Mouse (Mus musculus) kidney, postnatal 25 days (tissue): ENCODE results near the gene Tex47.

Source experiments
- DNase-seq, 2 experiments: peaks; one replicate each; pipeline ENCODE4 v3.0.0; 2021; ENCODE audit warnings: mixed read lengths in 2 of 2

The Tex47 gene

GRCm38 (mm10) chr5:7303819-7304218 is at the start of gene Tex47:
Gene Tex47 (plus strand): TSS chr5:7304119.
- no peak for DNase-seq

GRCm38 (mm10) chr5:7276659-7277455 is 27.1 kb upstream of the Tex47 start:
- DNase-seq: peak in 1 of 2 experiments; percentile 28

- DNase-seq: no peak
Observed at GRCm38 (mm10) chr5:7284336-7284735, 19.6 kb upstream of the Tex47 start.

DNA sequence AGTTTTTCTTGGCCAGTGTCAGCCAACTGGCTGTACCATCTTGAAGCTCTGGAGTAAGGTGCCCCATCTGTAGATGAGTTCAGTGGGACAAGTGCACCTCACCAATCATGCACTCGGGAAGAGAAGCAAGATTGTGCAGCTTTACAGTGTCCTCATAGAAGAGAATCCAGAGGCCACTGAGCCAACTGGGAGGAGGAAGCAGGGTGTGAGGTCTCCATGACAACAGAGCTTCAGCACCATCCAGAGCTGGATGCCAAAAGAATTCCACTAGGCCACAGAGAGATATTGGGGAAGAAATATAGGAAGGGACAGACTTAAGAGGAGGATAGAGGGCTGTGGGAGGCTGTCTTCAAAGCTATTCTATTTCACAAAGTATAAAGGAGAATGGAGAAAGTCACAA is 950 bp upstream of the Tex47 start:
- no peak for DNase-seq

DNA sequence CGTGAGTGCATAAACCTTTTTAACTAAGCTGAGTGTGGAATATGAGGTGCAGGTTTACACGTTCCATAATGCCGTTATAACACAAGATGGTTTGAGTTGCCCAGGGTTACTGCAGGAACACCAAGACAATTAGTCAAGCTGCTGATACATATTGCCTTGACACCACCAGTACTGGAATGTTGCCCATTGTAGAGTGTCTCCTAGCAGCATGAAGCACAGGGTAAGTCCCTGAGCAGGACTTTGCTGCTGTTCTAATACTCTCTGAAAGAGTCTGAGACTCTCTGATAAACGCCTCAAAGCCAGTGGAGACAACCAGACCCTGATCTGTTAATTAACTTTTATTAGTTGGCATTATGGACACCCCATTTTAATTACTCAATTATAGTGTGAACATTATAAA is 21.7 kb downstream of the Tex47 start:
- DNase-seq: no peak

DNA sequence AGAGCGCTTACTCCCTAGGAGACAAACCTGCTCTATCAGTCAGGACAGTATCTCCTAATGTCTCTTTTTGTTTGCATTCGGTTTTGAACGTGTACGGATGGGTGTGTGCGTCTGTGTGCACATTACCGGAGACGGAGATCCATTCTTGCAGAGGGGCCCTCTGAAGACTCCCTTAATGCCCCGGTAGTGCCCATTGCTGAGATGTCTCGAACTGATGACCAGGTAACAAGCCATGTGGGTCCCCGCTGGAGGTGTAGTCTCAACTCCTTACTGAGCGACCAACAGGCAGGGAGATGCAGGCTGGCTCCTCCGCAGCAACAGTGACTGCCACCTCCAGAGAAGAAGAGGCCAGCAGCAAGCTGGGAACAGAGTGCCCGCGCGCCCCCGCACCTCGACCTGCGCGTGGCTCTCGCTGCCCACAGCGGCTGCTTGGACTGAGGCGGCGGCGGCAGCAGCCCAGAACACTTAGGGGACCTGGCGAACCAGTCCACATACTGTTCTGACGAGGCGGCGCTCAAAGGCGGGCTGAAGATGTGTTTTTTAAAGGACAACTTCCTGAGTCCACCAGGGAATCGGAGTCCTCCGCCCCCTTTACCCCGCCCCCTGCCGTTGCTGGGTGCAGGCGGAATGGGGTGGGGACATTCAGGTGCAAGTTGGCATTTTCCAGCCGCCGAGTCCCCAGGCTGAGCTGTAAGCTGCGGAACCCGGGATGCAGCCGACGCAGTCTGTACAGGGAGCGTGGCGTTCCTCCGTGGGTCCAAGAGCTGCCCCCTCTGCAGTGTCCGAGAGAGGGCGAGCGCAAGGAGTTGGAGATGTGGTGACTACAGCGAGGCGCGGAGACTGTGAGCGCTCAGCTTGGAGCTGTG is 40.5 kb downstream of the Tex47 start, which contains the start of gene Zfp804b:
Zfp804b (minus strand) TSS at position 612 of the 866 bp plus-strand sequence.
- peak; percentile 13 to 37 for DNase-seq

DNA sequence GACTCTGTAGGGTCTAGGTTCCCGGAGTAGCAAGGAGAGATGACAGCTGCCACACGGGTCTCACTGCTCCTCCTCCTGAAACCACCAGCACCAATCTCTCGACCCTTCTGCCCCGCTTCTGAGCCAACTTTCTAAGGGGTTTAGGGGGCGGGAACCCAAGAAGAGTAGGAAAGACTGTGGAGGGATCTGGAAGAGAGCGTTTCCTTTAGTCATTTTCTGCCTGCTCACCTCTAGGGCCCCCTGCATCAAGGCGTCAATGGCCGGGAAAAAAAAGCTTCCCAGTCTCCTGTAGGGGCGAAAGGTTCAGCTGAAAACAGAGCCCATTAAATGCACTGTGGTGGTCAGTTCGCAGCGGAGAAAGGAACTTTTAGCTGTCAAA is 41.1 kb downstream of the Tex47 start:
- DNase-seq: no peak
